Mouse (Mus musculus) granulocyte monocyte progenitor cell, adult 5-6 weeks (primary cell): ENCODE results near the gene Trio. TPM values are rescaled to one million over a fixed set of nuclear protein-coding genes. Genes with fewer than 3 reads are reported as not detected.

ENCODE experiments used
- ATAC-seq: replicated peaks from 2 replicates; pipeline ENCODE4 v1.8.0; 2016; ENCODE audit warnings: mild to moderate bottlenecking, moderate TSS enrichment, inconsistent platforms; ENCODE audit not compliant: poor library complexity, severe bottlenecking
- total RNA-seq, 2 experiments: library from RNA; stranded (forward) in 1 of 2; stranded (reverse) in 1 of 2; fragments of 200-712, 200-1000 nt in 1 of 2; fragments of >200 nt in 1 of 2; fragmentation: Nextera tagmentation in 1 of 2; gene quantifications; 2 replicates each; pipeline ENCODE4 v1.2.3; 2014 to 2017

Trio gene
- total RNA-seq, 2 experiments from 2014 or later: 25.9 to 40.2 TPM

DNA sequence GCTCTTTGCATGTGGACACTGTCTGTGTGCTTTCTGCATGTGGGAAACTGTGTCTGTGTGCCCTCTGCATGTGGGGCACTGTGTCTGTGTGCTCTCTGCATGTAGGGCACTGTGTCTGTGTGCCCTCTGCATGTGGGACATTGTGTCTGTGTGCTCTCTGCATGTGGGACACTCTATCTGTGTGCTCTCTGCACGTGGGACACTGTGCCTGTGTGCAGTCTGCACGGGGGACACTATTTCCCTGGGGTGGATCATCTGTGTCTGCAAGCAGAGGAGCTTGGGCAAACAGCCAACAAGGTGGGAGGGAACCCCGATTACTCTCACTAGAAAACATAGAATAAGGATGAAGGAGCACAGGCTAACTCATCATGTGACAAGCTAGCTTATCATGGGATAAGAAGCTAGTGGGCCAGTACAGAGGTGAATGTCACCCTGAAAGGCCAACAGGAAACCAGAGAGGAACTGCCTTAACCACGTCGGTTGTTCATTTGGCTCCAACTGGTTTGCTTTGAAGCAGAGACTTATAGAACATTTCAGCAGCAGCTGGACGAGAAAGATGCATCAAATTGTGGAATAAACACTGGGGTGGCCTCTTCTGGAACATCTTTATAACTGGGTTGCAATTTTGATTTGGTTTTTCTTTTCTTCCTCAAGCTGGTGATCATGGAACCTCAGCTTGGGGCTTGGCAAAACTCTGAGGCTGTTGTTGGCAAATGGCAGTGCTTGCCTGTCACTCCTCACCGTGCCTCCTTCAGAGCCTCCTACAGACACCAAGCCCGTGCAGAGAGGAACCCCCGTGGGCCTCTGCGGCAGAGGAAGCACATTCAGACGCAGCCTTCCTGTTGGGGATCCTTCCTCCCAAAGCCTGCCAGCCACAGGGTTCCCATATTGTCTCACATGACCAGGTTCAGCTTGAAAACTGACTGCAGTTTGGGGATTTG, 323.3 kb downstream of the Trio start:
- peak; percentile 82 for ATAC-seq

DNA sequence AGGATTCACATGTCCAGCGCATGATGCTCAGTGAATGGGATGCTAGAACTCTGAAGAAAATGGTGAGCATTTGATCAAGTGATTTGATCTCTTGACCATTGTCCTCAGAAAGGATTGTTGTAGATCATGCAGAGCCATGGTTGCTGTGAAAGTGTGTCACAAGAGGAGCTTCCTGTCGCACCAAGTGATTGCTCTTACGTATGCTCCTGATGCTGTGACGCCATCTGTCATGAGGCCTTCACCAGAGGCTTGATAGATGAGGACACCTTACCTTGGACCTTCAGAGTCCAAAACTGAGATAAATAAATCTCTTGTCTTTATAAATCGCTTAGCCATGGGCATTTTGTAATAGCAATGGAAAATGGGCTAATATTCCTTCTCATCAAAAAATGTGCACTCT, 328.0 kb downstream of the Trio start:
- ATAC-seq: peak; percentile 58

DNA sequence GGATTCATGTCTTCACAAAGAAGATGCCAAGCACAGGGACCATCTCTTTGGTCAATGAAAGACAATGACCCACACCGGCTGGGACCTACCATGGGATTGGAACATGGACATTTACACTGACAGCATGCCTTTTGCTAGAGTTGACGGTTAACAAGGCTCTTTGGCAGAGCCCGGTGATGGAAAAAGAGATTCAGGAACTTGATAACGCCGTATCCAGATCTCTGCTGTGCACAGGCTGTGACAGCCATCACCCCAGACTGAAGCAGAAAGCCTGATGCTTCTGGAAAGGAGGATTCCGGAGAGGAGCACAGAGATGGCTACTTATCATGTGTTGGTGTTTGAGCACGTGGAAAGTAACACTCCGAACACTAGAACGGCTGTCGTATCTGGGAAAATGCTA, 332.4 kb downstream of the Trio start:
- ATAC-seq: 0 out of 2 replicates have a peak, but pooled peaks have one; percentile 25

DNA sequence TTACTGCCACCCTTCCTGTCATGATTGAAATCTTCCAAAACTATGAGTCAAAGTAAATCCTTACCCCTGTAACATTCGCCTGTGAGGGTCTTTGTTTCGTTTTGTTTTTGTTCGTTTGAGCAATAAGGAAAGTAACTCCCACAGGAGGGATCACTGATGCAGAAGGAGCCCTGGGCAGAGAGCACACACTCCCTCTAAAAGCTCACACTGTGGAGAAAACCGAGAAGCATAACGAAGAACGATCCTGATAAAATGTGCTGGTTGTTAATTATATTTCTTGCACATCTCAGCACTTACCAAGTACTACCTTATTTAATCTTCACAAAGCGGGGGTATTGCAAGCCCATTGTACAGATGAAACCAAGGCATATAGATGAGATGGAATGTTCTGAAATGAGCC, 333.5 kb downstream of the Trio start:
- ATAC-seq: no peak

DNA sequence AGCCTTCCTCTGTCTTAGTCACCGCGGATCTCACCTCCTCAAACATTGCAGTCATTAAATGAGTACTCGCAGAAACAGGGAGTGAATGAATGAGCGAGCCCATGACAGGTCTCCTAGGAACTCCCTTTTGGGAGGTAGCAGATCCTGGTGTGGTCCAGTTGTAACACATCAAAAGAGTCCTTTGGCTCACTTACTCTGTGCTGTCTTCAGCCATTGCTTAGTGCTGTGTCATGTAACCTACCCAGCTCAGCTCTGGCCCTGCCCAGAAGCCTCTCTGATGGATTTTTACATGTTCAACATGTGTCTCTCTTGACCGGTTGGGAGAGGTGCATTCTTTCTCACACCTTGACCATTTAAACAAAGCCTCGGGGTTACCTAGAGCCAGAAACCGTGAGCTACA, 334.4 kb downstream of the Trio start:
- no peak for ATAC-seq

DNA sequence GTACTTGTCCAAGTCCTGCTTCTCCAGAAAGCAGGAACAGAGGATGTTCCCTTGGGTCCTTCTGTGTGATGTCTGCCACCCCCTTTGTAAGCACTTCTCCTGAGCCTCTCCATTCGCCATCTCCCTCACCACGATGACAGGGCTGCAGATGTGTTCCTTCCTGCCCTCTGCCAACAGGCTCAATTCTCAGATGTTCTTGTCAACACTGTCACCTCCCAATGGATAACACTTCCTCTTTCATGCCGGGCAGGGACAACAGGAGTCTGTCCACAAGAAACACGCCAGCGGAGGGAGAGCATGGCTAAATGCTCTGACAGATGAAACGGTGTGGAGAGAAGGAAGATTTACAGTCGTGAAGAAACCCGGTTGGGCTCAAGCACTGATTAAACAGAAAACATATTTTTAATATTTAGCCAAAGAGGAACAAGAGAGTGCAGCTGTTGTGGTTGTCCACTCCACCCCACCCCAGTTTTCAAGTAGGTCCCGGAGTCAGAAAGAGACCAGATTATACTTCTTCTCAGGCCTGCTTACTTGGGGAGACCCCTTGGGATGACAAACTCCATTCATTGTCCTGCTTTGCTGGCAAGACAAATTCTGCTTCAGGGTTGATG, 337.5 kb downstream of the Trio start:
- peak; percentile 95 for ATAC-seq

DNA sequence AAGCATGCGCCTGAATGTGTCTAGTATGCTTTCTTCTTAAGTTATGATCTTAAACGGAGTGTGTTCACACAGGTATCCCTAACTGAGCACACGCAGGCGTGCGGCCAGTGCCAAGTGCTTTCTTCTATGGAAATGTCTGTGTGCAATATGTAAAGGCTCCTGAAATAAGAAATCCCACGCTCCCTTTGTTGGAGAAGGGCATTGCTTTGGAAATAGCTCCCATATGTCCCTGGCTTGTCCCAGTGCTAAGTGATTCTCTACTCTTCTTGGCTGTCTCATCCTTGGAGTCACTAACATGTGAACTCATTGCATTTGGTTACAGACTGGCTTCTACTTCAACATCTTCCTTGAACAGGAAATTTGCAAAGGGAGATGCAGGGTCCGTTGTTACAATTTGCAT, 340.8 kb downstream of the Trio start:
- no peak for ATAC-seq

DNA sequence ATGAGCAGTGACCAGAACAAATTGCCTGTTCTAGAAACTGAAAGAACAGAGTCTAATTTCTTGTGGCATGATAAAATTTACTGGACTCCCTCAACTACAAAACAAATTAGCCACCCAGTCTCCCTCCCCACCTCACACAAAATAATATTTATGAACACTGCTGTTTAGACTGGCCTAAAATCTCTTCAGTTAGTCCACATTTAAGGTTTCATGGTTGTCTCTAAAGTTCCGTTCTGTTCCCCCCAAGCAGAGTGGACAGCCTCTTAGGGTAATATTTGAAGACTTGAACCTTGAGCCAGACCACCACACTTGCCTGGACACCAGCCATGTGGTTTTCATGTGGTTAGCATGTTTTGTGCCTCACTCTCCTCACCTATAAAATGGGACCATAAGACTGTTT, 342.4 kb downstream of the Trio start:
- no peak for ATAC-seq

DNA sequence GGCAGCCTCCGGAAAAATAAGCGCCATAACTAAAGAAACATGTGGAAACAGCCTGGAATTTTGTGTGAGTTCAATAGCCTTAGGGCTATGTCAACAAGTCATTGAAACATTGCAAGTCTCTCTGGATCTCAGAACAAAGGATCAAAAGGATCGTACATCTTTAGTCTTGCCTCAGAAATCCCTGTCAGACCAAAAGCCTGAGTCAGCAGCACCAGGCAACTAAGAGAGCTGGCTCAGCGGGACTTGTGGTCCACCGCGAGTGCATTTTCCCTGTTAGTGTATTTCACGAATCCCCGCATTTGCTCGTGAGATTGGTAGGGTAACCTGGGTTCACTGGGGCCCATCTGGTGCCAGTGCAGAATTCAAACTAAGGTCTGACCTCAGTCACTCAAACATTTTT, 343.0 kb downstream of the Trio start:
- ATAC-seq: no peak

DNA sequence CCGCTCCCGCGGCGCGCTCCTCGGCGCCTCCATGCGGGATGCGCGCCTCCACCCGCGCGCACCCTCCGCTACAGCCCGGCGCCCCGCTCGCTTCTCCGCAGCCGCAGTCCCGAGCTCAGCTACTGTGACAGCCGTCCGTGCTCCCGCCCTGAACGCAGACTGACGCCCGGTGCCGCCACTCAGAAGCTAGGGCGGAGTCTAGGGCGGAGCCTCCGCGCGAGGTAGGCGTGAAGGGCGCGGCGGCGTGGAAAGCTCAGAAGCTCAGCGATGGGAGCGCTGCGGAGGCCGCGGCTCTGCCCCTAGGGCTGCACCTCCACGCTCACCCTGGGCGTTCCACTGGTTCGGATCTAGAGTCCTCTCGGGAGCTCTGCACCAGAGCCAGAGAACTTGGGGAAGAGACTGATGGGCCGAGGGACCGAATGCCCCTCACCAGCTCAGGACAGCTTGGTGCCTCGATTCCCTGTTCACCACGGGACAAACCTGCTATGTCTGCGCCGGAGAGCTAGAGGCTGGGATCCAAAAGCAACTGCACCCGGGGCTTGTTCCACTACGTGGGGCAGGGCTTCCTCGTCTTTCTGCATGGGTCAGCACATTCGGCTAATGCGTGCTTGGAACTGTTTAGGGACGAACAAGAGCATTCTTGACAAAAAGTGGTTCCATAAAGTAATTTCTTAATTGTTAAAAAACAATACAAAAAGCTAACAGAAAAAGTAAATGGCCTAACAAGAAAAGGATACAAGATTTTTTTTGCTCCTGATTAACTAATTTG, 344.0 kb downstream of the Trio start, which contains the start of gene Otulinl:
TSS of gene Otulinl (minus strand) at position 161 of the 769 bp plus-strand sequence.
- peak; percentile 97 for ATAC-seq

DNA sequence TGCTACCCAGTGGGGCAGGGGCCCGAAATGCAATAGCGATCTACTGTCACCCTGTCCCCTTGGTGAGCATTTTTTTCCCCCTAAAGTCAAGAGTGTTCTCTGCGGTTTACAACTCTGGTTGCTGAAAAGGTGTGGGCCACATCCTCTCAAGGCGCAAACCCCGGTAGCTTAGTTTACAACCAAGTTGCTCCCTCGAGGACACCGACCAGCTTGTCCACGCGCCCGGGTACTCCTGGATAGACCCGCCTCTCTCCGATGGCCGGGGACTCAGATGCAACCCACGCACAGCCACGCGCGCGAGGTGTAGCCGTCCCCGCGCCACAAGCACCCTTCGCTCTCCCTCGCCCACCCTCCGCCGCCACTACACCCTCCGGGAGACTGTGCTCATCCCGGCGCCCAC, 344.7 kb downstream of the Trio start:
- ATAC-seq: no peak

Other genes with a start within 250 kb of the Trio start
- gene Dnah5, start 177.9 kb upstream of the Trio start, total RNA-seq (2014; fragmentation: Nextera tagmentation): not detected in 2 replicates
- gene Dnah5, start 177.9 kb upstream of the Trio start, total RNA-seq (2017): not detected in 2 replicates